Mouse (Mus musculus): ENCODE measurements around the gene Chmp5. TPM values are rescaled to one million over a fixed set of nuclear protein-coding genes. Genes with fewer than 3 reads are reported as not detected.

The Chmp5 gene
- polyA plus RNA-seq, 1 experiment from 2014 or later: 48.6 TPM

DNA sequence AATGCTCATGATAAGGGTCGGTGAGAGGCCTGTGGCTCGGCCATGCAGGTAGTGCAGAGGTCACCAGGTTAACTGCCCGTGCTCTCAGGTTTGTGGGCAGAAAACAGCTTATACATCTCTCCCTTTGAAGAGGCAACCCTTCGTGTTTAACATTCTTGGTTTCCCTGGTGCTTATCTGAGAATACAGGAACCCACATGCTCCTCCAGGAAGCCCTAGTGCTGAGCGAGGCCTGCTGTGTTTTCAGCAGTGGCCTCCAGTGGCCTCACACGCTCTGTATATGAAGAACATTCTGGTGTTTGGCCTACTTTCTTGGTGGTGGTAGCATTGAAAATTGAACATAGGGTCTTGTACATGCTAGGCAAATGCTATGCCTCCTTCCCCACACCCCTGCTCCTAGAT is 7.7 kb downstream of the Chmp5 start:
- peaks cover 11% of the 10 kb centered on the region for H3K4me1 ChIP-seq
- 34% methylated on average over 6 of the region's 6 CpGs for WGBS (ENCODE audit: insufficient replicate concordance)
- no peak overlapping the region for H3K4me3 ChIP-seq
- H3K4me2 ChIP-seq: no peak overlapping the region
- peaks cover 92% of the 10 kb centered on the region for H3K36me3 ChIP-seq
- ATAC-seq: peak; percentile 59; the same call in 1 of the 2 replicates
- H3K9ac ChIP-seq: no peak overlapping the region
- H3K9me3 ChIP-seq (replicated peaks): no peaks in the 10 kb centered on the region
- H3K27me3 ChIP-seq (replicated peaks): no peaks in the 10 kb centered on the region
- 0 out of 2 replicates have a peak overlapping the region, but pooled peaks have one; percentile 20 for H3K27ac ChIP-seq

DNA sequence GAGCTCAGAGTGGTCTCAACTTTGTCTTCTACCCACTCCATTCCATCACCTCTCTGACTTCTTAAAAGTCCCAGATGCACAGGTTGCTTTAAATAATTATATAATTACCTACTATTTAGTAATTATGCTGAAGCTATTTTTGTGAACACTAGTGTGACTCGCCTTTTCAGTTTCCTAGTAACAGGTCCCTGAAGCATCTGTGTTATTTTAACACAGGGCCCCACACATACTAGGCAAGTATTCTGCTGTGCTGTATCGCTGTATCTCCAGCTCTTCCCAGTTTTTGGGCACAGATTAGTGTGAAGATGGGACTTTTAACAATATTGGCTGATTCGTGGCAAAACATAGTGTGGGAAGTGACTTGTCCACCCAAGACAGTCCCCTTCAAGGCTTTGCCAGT is 15.3 kb downstream of the Chmp5 start:
- no peak overlapping the region for H3K27ac ChIP-seq
- ATAC-seq: no peak
- H3K36me3 ChIP-seq: peaks cover 89% of the 10 kb centered on the region
- no peak overlapping the region for H3K4me3 ChIP-seq
- peaks cover 7% of the 10 kb centered on the region; the same call in 1 of the 2 replicates for H3K4me1 ChIP-seq
- H3K4me2 ChIP-seq: no peak overlapping the region
- H3K9ac ChIP-seq: no peak overlapping the region
- H3K9me3 ChIP-seq (replicated peaks): no peaks in the 10 kb centered on the region
- WGBS (ENCODE audit: insufficient replicate concordance): 75% methylated on average over 3 of the region's 3 CpGs
- H3K27me3 ChIP-seq (replicated peaks): no peaks in the 10 kb centered on the region

DNA sequence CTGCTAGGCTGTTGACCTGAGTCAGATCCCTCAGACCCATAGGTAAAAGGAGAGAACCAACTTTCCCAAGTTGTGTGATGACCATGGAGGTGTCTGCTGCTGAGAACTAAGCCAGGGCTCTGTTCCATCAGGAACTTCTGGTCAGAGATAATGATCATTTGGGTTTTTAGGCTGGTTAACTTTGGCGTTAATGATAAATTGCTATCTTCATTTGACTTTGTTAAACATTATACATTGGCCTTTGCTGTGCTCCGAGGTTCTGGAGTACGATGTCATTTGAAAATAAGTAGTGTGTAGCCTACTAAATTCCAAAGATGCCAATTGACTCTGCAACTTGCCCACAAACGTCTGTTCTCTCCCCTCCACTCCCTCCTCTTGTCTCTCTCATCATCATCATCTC is 21.0 kb downstream of the Chmp5 start:
- Histone ChIP-seq H3K9ac (no peak overlapping the region), H3K4me2 (peak overlapping the region; percentile 87), H3K9me3 (replicated peaks) (no peaks in the 10 kb centered on the region), H3K4me3 (no peak overlapping the region), H3K4me1 (peaks cover 43% of the 10 kb centered on the region), H3K27me3 (replicated peaks) (no peaks in the 10 kb centered on the region), H3K36me3 (peaks cover 48% of the 10 kb centered on the region), H3K27ac (peak overlapping the region; percentile 91; the same call in 1 of the 2 replicates)
- WGBS (ENCODE audit: insufficient replicate concordance): 69% methylated on average over 4 of the region's 4 CpGs
- no peak for ATAC-seq

DNA sequence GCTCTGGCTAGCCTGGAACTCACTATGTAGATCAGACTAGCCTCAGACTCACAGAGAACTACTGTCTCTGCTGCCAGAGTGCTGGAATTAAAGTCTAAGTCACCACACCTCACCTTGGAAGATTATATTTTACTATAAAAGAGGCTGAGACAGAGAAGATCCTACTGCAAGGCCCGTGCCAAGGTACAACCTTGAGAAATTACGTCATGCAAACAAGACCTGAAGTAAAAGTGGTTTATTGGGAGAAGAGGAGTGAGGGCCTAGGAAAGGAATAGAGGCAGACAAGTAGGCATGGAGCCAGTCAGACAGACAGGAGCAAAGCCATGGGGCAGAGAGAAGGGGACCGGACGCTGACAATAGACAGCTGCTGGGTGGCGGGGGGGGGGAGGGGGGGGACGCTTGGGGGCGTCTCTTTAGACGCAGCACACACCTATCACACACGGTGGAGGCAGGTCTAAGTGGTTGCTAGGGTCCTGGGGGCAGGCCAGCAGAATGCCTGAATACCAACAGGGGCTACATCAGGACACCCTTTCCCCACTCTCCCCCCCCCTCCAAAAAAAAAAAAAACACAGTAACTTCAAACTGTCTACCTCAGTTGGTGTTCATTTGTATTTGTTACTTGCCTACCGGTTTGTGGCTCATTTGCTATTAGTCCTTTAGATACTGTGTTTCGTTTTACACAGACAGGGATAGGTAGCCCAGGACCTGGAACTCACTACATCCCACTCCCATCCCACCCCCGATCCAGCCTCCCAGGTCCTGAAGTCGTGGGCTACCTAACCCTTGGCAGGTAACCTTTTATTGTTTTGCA is 21.8 kb downstream of the Chmp5 start:
- Histone ChIP-seq H3K4me1 (peaks cover 45% of the 10 kb centered on the region), H3K4me3 (peak overlapping the region; percentile 95), H3K27ac (peak overlapping the region; percentile 91), H3K36me3 (peaks cover 43% of the 10 kb centered on the region), H3K9ac (peak overlapping the region; percentile 82), H3K27me3 (replicated peaks) (no peaks in the 10 kb centered on the region), H3K4me2 (peak overlapping the region; percentile 87), H3K9me3 (replicated peaks) (no peaks in the 10 kb centered on the region)
- ATAC-seq: no peak; the same call in 1 of the 2 replicates
- 16% methylated on average over 10 of the region's 13 CpGs for WGBS (ENCODE audit: insufficient replicate concordance)

DNA sequence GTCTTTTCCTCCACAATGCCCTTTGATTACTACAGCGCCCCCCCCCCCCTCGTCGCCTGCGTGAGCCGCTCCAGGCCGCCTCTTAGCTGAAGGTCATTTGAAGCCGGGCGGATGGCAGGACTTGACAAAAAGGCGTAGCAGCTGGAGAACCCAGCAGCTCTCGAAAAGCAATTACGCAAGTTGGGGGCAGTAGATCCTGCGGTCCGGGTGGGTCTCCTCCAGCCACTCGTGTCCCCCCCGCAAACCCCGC is 22.3 kb downstream of the Chmp5 start:
- Histone ChIP-seq H3K9ac (peak overlapping the region; percentile 82), H3K27me3 (replicated peaks) (no peaks in the 10 kb centered on the region), H3K4me1 (peaks cover 50% of the 10 kb centered on the region), H3K27ac (peak overlapping the region; percentile 91), H3K36me3 (peaks cover 44% of the 10 kb centered on the region), H3K4me2 (peak overlapping the region; percentile 87), H3K9me3 (replicated peaks) (no peaks in the 10 kb centered on the region), H3K4me3 (peak overlapping the region; percentile 95)
- 0% methylated on average over 16 of the region's 16 CpGs for WGBS (ENCODE audit: insufficient replicate concordance)
- ATAC-seq: peak; percentile 49

DNA sequence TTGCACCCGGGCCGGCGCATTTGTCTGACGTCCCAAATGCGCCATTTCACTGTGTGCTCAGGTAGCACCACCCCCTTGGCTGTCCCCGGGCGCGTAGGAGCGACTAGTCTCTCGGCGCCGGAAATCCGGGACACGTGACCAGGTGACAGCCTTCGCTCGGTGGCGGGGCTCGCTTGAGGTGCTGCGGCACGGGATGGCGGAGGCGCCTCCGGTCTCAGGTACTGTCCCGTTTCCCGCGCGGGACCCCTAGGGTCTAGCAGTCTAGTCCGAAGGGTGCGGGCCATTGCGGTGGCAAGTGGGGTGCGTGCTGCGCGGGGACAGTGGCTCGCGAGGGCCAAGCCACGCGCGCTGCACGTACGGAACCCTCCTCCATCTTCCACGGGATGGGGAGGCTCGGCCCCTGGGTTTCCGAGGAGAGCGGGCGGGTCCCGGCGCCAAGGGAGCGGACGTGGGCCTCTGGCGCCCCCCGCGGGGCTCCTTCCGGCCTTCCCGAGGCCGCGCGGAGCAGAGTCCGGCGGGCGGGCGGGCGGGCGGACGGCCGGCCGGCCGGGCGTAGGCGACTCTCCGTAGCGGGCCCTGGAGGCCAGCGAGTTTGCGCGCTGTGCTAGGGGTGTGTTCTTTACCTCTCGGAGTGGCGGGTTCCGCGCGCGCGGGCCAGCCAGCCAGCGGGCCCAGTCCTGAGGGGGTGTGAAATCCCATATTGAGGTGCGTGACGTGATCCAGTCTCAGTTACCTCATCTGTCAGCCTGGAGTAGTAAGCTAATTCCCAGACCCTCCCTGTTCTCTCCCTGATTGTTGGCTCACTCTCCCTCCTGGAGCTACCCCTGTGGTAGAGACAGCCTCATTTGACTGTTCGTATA is 22.9 kb downstream of the Chmp5 start, which contains the start of gene Nfx1:
TSS of gene Nfx1 (plus strand) at position 65 of the 860 bp plus-strand sequence.
- Histone ChIP-seq H3K36me3 (peaks cover 44% of the 10 kb centered on the region), H3K27me3 (replicated peaks) (no peaks in the 10 kb centered on the region), H3K27ac (peak within 1 kb of the TSS; percentile 91), H3K9ac (peak within 1 kb of the TSS; percentile 82), H3K4me2 (peak within 1 kb of the TSS; percentile 87), H3K4me3 (peak within 1 kb of the TSS; percentile 95), H3K9me3 (replicated peaks) (no peaks in the 10 kb centered on the region), H3K4me1 (peaks cover 50% of the 10 kb centered on the region)
- ATAC-seq: peak; percentile 93
- under 1% methylated on average over 62 of the region's 85 CpGs for WGBS (ENCODE audit: insufficient replicate concordance)

DNA sequence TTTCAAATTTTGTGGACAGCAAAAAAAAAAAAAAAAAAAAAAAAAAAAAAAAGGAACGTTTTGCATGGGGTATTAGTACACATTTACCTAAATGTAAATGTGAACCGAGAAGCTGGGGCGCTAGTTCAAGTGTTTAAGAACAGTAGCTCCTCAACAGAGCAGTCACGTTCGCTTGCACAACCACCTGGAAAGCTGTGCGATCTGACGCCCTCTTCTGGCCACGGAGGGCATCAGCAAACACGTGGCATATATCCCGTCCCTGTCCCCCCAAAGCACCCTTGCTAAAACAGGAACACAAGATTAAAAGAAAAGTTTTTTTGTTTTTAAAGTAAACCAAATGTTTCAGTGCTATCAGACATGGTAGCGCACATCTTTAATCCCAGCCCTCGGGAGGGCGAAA is 23.5 kb downstream of the Chmp5 start:
- peaks cover 44% of the 10 kb centered on the region for H3K36me3 ChIP-seq
- WGBS (ENCODE audit: insufficient replicate concordance): 18% methylated on average over 13 of the region's 13 CpGs
- no peaks in the 10 kb centered on the region for H3K9me3 ChIP-seq (replicated peaks)
- H3K9ac ChIP-seq: peak overlapping the region; percentile 82
- H3K4me2 ChIP-seq: peak overlapping the region; percentile 87
- H3K27me3 ChIP-seq (replicated peaks): no peaks in the 10 kb centered on the region
- peak overlapping the region; percentile 95 for H3K4me3 ChIP-seq
- peak overlapping the region; percentile 91 for H3K27ac ChIP-seq
- no peak for ATAC-seq
- peaks cover 47% of the 10 kb centered on the region for H3K4me1 ChIP-seq

DNA sequence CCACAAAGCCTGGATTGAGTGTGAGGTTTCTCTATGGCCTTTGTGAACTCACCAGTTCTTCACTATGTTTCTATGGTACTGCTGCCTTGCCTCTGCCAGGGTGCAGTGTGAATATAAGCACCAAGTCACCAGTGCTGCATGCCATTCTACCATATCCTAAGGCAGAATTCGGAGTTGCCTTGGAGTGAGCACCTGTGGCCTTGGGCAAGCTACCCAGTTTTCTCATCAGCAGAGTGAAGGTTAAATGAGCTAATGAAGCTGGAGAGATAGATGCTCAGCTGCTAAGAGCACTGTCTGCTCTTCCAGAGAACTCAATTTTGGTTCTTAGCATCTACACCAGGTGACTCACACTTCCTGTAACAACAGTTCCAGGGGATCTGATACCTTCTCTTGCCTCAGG is 25.8 kb downstream of the Chmp5 start:
- H3K4me1 ChIP-seq: peaks cover 43% of the 10 kb centered on the region
- no peak for ATAC-seq
- H3K4me3 ChIP-seq: no peak overlapping the region
- H3K9ac ChIP-seq: no peak overlapping the region
- no peak overlapping the region for H3K4me2 ChIP-seq
- WGBS (ENCODE audit: insufficient replicate concordance): 89% methylated on average over 1 of the region's 1 CpGs
- no peak overlapping the region for H3K27ac ChIP-seq
- H3K36me3 ChIP-seq: peaks cover 51% of the 10 kb centered on the region
- H3K9me3 ChIP-seq (replicated peaks): no peaks in the 10 kb centered on the region
- no peaks in the 10 kb centered on the region for H3K27me3 ChIP-seq (replicated peaks)

DNA sequence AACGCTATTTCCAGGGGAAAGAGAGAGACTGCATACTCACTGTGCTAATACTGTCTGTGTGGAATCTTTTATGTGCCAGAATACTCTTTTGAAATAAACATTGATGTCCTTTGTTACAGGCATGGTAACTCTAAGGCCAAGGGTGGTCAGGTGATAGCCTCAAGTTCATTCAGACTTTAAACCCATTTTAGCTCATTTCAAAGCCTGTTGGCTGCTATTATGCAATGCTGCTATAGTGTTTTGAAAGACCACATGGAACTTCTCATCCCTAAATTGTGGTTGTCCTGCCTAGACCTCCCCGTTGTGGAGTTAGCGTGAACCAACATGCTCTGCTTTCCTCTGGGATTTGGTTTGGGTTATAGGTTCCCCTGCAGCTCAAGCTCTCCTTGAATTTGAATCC is 27.5 kb downstream of the Chmp5 start:
- no peaks in the 10 kb centered on the region for H3K27me3 ChIP-seq (replicated peaks)
- H3K36me3 ChIP-seq: peaks cover 68% of the 10 kb centered on the region
- WGBS (ENCODE audit: insufficient replicate concordance): 77% methylated on average over 3 of the region's 3 CpGs
- H3K4me2 ChIP-seq: no peak overlapping the region
- H3K4me3 ChIP-seq: no peak overlapping the region
- H3K4me1 ChIP-seq: peaks cover 32% of the 10 kb centered on the region
- no peak for ATAC-seq
- H3K9me3 ChIP-seq (replicated peaks): no peaks in the 10 kb centered on the region
- no peak overlapping the region for H3K9ac ChIP-seq
- no peak overlapping the region for H3K27ac ChIP-seq

DNA sequence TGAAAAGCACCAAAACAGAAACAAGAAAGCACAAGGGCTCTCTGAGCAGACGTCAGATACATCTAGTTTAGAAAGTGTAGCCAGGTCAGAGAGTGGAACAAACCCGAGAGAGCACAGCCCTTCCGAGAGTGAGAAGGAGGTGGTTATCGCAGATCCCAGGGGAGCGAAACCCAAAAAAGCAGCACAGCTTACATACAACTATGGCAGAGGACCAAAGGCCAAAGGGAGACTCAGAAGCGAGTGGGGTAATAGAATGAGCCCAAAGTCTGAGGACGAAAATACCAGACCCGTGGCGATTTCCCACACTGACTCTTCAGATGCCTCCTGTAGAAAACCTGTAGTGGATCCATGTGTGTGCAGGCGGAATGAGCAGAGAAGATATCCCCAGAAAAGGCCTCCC is 28.4 kb downstream of the Chmp5 start:
- no peaks in the 10 kb centered on the region for H3K27me3 ChIP-seq (replicated peaks)
- 85% methylated on average over 10 of the region's 10 CpGs for WGBS (ENCODE audit: insufficient replicate concordance)
- no peak overlapping the region for H3K27ac ChIP-seq
- H3K36me3 ChIP-seq: peaks cover 78% of the 10 kb centered on the region
- no peak for ATAC-seq
- H3K4me3 ChIP-seq: no peak overlapping the region
- no peak overlapping the region for H3K4me2 ChIP-seq
- no peaks in the 10 kb centered on the region for H3K9me3 ChIP-seq (replicated peaks)
- H3K4me1 ChIP-seq: peaks cover 32% of the 10 kb centered on the region
- no peak overlapping the region for H3K9ac ChIP-seq

DNA sequence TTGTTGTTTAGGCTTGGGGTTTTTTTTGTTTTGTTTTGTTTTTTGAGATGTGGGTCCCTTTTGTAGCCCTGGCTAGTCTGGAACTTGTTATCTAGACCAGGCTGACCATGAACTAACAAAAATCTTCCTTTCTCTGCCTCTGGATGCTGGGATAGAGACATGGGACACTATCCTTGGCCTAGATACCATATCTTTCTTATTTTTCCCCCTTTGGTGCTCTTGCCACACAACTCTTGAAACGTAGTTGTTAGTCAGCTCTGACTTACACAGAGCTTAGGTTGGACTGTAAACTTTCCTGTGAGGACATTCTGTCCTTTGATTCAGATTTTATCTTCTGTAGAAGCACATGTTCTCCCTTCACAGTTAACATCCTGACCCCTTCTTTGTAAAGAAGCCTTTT is 31.2 kb downstream of the Chmp5 start:
- Histone ChIP-seq H3K4me2 (no peak overlapping the region), H3K9ac (no peak overlapping the region), H3K4me1 (peaks cover 16% of the 10 kb centered on the region), H3K4me3 (no peak overlapping the region), H3K36me3 (peaks cover 92% of the 10 kb centered on the region), H3K27ac (no peak overlapping the region), H3K27me3 (replicated peaks) (no peaks in the 10 kb centered on the region), H3K9me3 (replicated peaks) (no peaks in the 10 kb centered on the region)
- no peak for ATAC-seq
- WGBS (ENCODE audit: insufficient replicate concordance): 63% methylated on average over 1 of the region's 1 CpGs

DNA sequence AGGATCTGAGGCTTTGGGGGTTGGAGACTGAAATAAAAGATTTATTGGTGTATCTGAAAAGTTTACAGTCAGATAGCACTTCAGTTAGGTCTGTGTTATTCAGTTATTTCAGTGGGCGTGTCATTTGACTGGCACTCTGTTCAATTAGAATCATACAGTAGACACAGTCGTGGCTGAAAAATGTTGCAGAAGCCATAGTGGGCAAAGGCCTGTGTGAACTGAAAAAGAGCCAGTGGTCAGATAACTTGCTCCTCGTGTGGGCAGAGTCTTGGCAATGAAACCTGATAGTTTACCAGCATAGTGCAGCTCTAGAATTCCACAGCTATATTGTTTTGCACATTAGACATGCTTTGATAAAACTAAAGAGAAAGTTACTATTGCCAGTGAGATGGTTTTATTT is 34.3 kb downstream of the Chmp5 start:
- Histone ChIP-seq H3K9me3 (replicated peaks) (no peaks in the 10 kb centered on the region), H3K4me1 (peaks cover 11% of the 10 kb centered on the region; the same call in 1 of the 2 replicates), H3K27ac (no peak overlapping the region), H3K27me3 (replicated peaks) (no peaks in the 10 kb centered on the region), H3K4me3 (no peak overlapping the region), H3K4me2 (no peak overlapping the region), H3K36me3 (peaks cover 99% of the 10 kb centered on the region), H3K9ac (no peak overlapping the region)
- ATAC-seq: no peak
- 70% methylated on average over 3 of the region's 3 CpGs for WGBS (ENCODE audit: insufficient replicate concordance)

Measured in liver, embryonic 12.5 days (tissue).